Mouse (Mus musculus) brain, embryonic 14.5 days (tissue): Measurements from ENCODE around the gene Clic6.
A peak's percentile ranks its signal among the peaks of the same experiment; 100 is the strongest.

Experiments used
- CTCF ChIP-seq: fragments of 200-500 bp; IDR thresholded peaks from 2 replicates; pipeline ENCODE4 v1.5.1; 2012; ENCODE audit warnings: inconsistent platforms, mild to moderate bottlenecking, moderate library complexity, borderline replicate concordance; ENCODE audit not compliant: insufficient read depth, insufficient read length; ENCODE audit errors: extremely low read depth
- POLR2A ChIP-seq: fragments of 200-500 bp; IDR thresholded peaks from 2 replicates; pipeline ENCODE4 v1.6.1; 2012; ENCODE audit warnings: mild to moderate bottlenecking, inconsistent platforms, borderline replicate concordance; ENCODE audit not compliant: poor library complexity, insufficient read depth, insufficient read length, severe bottlenecking; ENCODE audit errors: extremely low read depth

DNA sequence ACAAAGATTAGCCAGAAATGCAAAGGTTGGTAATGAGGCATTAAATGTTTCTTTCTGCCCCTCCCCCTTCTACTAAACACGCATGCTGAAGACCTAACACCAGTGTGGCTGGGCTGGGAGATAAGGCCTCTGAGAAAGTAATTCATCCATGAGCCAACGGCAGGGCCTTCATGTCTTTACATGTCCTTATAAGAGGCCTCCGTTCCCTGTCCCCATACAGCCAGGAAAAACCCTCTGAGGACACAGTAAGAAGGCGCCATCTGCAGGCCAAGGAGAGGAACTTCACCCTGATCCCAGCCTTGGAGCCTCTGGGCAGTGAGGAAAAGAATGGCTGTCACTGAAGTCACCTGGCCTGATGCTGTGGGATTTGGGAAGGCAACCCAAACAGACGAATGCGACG, 27.9 kb upstream of the Clic6 start:
- TF ChIP-seq CTCF, result peak; percentile 95
- TF ChIP-seq POLR2A, result no peak
